Mouse (Mus musculus) heart, embryonic 13.5 days (tissue): ENCODE measurements around the gene March10. TPM values are rescaled to one million over a fixed set of nuclear protein-coding genes. Genes with fewer than 3 reads are reported as not detected.
A peak's percentile ranks its signal among the peaks of the same experiment; 100 is the strongest.

Experiments used
- ATAC-seq: fragments of 200-750 bp; cut with Nextera tagmentation; 2 replicates; pipeline ENCODE4 v1.8.0; 2017; ENCODE audit warnings: moderate TSS enrichment; ENCODE audit not compliant: insufficient number of reproducible peaks, low FRiP score, low TSS enrichment; ENCODE audit errors: extremely low read depth
- H3K27ac ChIP-seq: fragments of 300-500 bp; sonication (generic); replicated peaks from 2 replicates; pipeline ENCODE4 v1.5.1; 2015; ENCODE audit warnings: moderate library complexity, mild to moderate bottlenecking, inconsistent platforms
- H3K27me3 ChIP-seq: fragments of 300-500 bp; sonication (generic); replicated peaks from 2 replicates; pipeline ENCODE4 v1.6.1; 2015; ENCODE audit warnings: mild to moderate bottlenecking, inconsistent platforms
- H3K36me3 ChIP-seq: fragments of 300-500 bp; sonication (generic); 2 replicates; pipeline ENCODE4 v1.6.1; 2015; ENCODE audit warnings: mild to moderate bottlenecking, inconsistent platforms
- H3K4me1 ChIP-seq: fragments of 300-500 bp; sonication (generic); 2 replicates; pipeline ENCODE4 v1.6.1; 2015; ENCODE audit warnings: inconsistent platforms
- H3K4me2 ChIP-seq: fragments of 300-500 bp; sonication (generic); 2 replicates; pipeline ENCODE4 v1.6.1; 2015; ENCODE audit warnings: inconsistent platforms, mild to moderate bottlenecking, moderate library complexity
- H3K4me3 ChIP-seq: fragments of 300-500 bp; sonication (generic); 2 replicates; pipeline ENCODE4 v1.5.1; 2015; ENCODE audit warnings: moderate library complexity, mild to moderate bottlenecking, inconsistent platforms
- H3K9ac ChIP-seq: fragments of 300-500 bp; sonication (generic); 2 replicates; pipeline ENCODE4 v1.6.1; 2015; ENCODE audit warnings: inconsistent platforms, mild to moderate bottlenecking, moderate library complexity
- H3K9me3 ChIP-seq: fragments of 300-500 bp; sonication (generic); 2 replicates; pipeline ENCODE4 v1.6.1; 2016; ENCODE audit warnings: inconsistent platforms
- WGBS: fragments of 180-500 bp; shearing (Covaris S2); methylation state at CpG from one replicate; pipeline ENCODE4 v1.1.7; 2015; ENCODE audit warnings: mixed read lengths; 5-methylcytosine and 5-hydroxymethylcytosine counted together
- polyA plus RNA-seq: library from polyadenylated mRNA; unstranded; fragments of >200 nt; fragmentation: Nextera tagmentation; extraction: Ambion mirVana; gene quantifications from 2 replicates; pipeline ENCODE4 v1.2.1, GENCODE M21; 2015

March10 gene
- polyA plus RNA-seq, 1 experiment from 2014 or later: 0.36 TPM

DNA sequence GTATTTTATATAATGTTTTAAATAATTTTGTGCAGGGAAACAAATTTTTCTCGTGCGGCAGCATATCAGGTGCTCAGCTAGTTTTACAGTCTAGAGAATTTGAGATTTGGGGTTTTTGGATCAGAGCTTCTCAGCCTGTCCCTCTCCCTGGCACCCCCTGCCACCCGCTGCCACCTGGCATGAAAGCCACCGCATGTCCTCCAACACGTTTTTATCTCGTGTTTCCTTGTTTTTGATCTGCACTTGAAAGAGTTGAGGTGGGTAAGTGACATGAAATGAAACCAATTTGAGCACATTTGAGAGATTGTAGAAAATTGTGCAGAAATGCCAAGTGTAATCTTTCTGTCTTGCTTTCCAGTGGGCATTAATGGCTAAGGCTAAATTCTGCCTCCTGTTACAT lies 11.6 kb downstream of the March10 start:
- Histone ChIP-seq H3K27me3 (no peaks in the 10 kb centered on the region), H3K9me3 (no peaks in the 10 kb centered on the region), H3K4me1 (peaks cover 25% of the 10 kb centered on the region), H3K4me2 (no peak overlapping the region), H3K27ac (no peak overlapping the region), H3K36me3 (no peaks in the 10 kb centered on the region), H3K4me3 (no peak overlapping the region), H3K9ac (no peak overlapping the region)
- WGBS: 64% methylated on average over 6 of the region's 6 CpGs
- ATAC-seq: no peak

GRCm38 (mm10) chr11:105443505-105443904 lies 13.0 kb downstream of the March10 start:
- peaks cover 16% of the 10 kb centered on the region for H3K4me1 ChIP-seq
- H3K4me2 ChIP-seq: no peak overlapping the region
- 56% methylated on average over 5 of the region's 5 CpGs for WGBS
- H3K27me3 ChIP-seq: no peaks in the 10 kb centered on the region
- no peaks in the 10 kb centered on the region for H3K9me3 ChIP-seq
- no peak overlapping the region for H3K9ac ChIP-seq
- no peaks in the 10 kb centered on the region for H3K36me3 ChIP-seq
- ATAC-seq: no peak
- H3K4me3 ChIP-seq: no peak overlapping the region
- H3K27ac ChIP-seq: no peak overlapping the region

DNA sequence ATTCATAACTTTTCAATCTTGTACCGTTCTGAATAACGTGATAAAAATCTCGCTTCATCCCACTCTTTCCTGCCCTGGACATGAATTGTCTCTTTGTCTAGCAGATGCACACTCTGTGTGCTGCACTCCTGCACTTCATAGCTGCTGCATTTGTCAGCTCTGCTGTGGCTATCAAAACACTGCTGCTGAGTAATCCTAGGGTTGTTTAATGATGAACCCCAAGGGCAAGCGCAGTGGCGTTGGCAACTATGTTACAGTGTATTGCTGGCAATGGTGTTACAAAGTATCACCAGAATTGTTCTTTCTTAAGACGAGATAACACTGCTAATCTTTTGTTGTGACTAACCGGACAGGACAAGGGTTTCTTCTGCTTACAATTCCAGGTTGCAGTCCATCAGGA lies 16.7 kb downstream of the March10 start:
- Histone ChIP-seq H3K27me3 (no peaks in the 10 kb centered on the region), H3K4me3 (no peak overlapping the region), H3K4me1 (0 out of 2 replicates have a peak, but pooled peaks cover 13% of the 10 kb centered on the region), H3K9ac (no peak overlapping the region), H3K4me2 (no peak overlapping the region), H3K9me3 (no peaks in the 10 kb centered on the region), H3K36me3 (no peaks in the 10 kb centered on the region), H3K27ac (no peak overlapping the region)
- ATAC-seq: no peak
- WGBS: 61% methylated on average over 7 of the region's 7 CpGs

DNA sequence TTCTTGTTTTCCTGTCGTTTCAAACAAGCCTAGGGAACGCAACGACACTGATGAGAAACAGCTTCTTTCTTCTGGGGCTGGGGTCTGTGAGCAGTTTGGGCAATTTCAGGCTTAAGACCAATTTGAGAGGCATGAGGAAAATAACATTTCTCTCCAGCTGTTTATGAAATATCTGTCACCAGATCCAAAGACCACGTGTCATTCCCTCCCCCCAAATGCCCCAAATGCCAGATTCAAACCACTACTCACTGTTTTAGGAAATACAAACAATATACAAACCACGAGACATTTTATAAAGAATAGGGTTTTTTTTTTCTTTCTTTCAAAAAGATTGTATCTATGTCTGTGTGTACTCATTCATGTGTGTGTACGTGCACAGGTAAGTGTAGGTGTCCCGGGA lies 17.6 kb downstream of the March10 start:
- Histone ChIP-seq H3K36me3 (no peaks in the 10 kb centered on the region), H3K9ac (no peak overlapping the region), H3K9me3 (no peaks in the 10 kb centered on the region), H3K27me3 (no peaks in the 10 kb centered on the region), H3K4me2 (no peak overlapping the region), H3K4me1 (0 out of 2 replicates have a peak, but pooled peaks cover 13% of the 10 kb centered on the region), H3K27ac (no peak overlapping the region), H3K4me3 (no peak overlapping the region)
- no peak for ATAC-seq
- 66% methylated on average over 7 of the region's 7 CpGs for WGBS

- no peaks in the 10 kb centered on the region for H3K9me3 ChIP-seq
- no peak overlapping the region for H3K4me3 ChIP-seq
- H3K36me3 ChIP-seq: no peaks in the 10 kb centered on the region
- H3K27me3 ChIP-seq: no peaks in the 10 kb centered on the region
- no peak overlapping the region for H3K4me2 ChIP-seq
- H3K27ac ChIP-seq: no peak overlapping the region
- no peak overlapping the region for H3K9ac ChIP-seq
- 59% methylated on average over 5 of the region's 5 CpGs for WGBS
- no peak for ATAC-seq
- H3K4me1 ChIP-seq: peaks cover under 1% of the 10 kb centered on the region
These were observed 30.1 kb downstream of the March10 start for GRCm38 (mm10) chr11:105426441-105426840.

- no peak overlapping the region for H3K4me2 ChIP-seq
- H3K27ac ChIP-seq: no peak overlapping the region
- ATAC-seq: no peak
- no peaks in the 10 kb centered on the region for H3K9me3 ChIP-seq
- WGBS: 89% methylated on average over 4 of the region's 4 CpGs
- H3K27me3 ChIP-seq: no peaks in the 10 kb centered on the region
- H3K4me1 ChIP-seq: peaks cover 13% of the 10 kb centered on the region
- H3K4me3 ChIP-seq: no peak overlapping the region
- no peaks in the 10 kb centered on the region for H3K36me3 ChIP-seq
- H3K9ac ChIP-seq: no peak overlapping the region
These were observed 31.9 kb downstream of the March10 start for GRCm38 (mm10) chr11:105424643-105425042.

- Histone ChIP-seq H3K9me3 (no peaks in the 10 kb centered on the region), H3K9ac (peak overlapping the region; percentile 47; the same call in 1 of the 2 replicates), H3K4me2 (peak overlapping the region; percentile 15), H3K27me3 (no peaks in the 10 kb centered on the region), H3K4me3 (no peak overlapping the region), H3K27ac (0 out of 2 replicates have a peak overlapping the region, but pooled peaks have one; percentile 2), H3K4me1 (peaks cover 13% of the 10 kb centered on the region), H3K36me3 (no peaks in the 10 kb centered on the region)
- no peak for ATAC-seq
- WGBS: 32% methylated on average over 7 of the region's 7 CpGs
These were observed 35.7 kb downstream of the March10 start for GRCm38 (mm10) chr11:105420671-105421450.

GRCm38 (mm10) chr11:105419946-105420345 lies 36.6 kb downstream of the March10 start:
- Histone ChIP-seq H3K27ac (no peak overlapping the region), H3K9ac (no peak overlapping the region), H3K4me1 (peaks cover 13% of the 10 kb centered on the region), H3K4me2 (no peak overlapping the region), H3K27me3 (no peaks in the 10 kb centered on the region), H3K36me3 (no peaks in the 10 kb centered on the region), H3K9me3 (no peaks in the 10 kb centered on the region), H3K4me3 (no peak overlapping the region)
- 76% methylated on average over 7 of the region's 7 CpGs for WGBS
- ATAC-seq: no peak

DNA sequence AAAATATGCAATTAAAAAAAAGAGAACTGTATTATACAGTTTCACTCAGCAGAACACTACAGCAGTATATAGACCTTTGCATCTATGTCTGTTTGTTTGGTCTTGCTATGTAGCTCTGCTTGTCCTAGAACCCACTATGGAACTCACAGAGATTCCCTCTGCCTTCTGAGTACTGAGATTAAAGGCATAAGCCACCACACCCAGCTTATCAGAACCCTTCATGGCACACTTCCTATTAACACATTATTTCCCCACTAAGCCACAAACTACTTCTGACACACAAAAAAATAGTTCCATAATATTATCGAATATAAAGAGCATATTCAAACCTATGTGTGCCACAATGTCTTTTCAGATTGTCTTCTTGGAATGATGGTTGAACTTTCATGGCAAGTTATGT lies 42.5 kb downstream of the March10 start:
- Histone ChIP-seq H3K9ac (no peak overlapping the region), H3K4me2 (no peak overlapping the region), H3K4me1 (no peaks in the 10 kb centered on the region), H3K9me3 (no peaks in the 10 kb centered on the region), H3K36me3 (no peaks in the 10 kb centered on the region), H3K27me3 (no peaks in the 10 kb centered on the region), H3K27ac (no peak overlapping the region), H3K4me3 (no peak overlapping the region)
- ATAC-seq: no peak
- WGBS: 86% methylated on average over 1 of the region's 1 CpGs

GRCm38 (mm10) chr11:105409408-105409807 lies 47.1 kb downstream of the March10 start:
- ATAC-seq: no peak
- Histone ChIP-seq H3K9ac (no peak overlapping the region), H3K4me1 (peaks cover 11% of the 10 kb centered on the region), H3K27me3 (no peaks in the 10 kb centered on the region), H3K4me2 (no peak overlapping the region), H3K36me3 (no peaks in the 10 kb centered on the region), H3K9me3 (no peaks in the 10 kb centered on the region), H3K27ac (no peak overlapping the region), H3K4me3 (no peak overlapping the region)
- 88% methylated on average over 11 of the region's 11 CpGs for WGBS

- ATAC-seq: no peak
- WGBS: 76% methylated on average over 6 of the region's 6 CpGs
- H3K4me3 ChIP-seq: no peak overlapping the region
These were observed 48.6 kb downstream of the March10 start for GRCm38 (mm10) chr11:105407846-105408441.

GRCm38 (mm10) chr11:105402355-105402754 lies 54.2 kb downstream of the March10 start:
- WGBS: 50% methylated on average over 9 of the region's 9 CpGs
- H3K4me1 ChIP-seq: peaks cover 15% of the 10 kb centered on the region
- H3K27ac ChIP-seq: no peak overlapping the region
- no peak overlapping the region for H3K4me3 ChIP-seq
- ATAC-seq: no peak
- H3K27me3 ChIP-seq: no peaks in the 10 kb centered on the region
- H3K9me3 ChIP-seq: no peaks in the 10 kb centered on the region
- H3K9ac ChIP-seq: no peak overlapping the region
- H3K36me3 ChIP-seq: no peaks in the 10 kb centered on the region
- H3K4me2 ChIP-seq: no peak overlapping the region

More at GRCm38 (mm10) chr11:105407846-105408441, 48.6 kb downstream of the March10 start:
- Histone ChIP-seq H3K27ac (no peak overlapping the region), H3K27me3 (no peaks in the 10 kb centered on the region), H3K4me2 (no peak overlapping the region), H3K9me3 (no peaks in the 10 kb centered on the region), H3K4me1 (peaks cover 14% of the 10 kb centered on the region), H3K9ac (no peak overlapping the region), H3K36me3 (no peaks in the 10 kb centered on the region)
